8 mouse cellular contexts compared by ENCODE assay signal in the genomic region with DNA sequence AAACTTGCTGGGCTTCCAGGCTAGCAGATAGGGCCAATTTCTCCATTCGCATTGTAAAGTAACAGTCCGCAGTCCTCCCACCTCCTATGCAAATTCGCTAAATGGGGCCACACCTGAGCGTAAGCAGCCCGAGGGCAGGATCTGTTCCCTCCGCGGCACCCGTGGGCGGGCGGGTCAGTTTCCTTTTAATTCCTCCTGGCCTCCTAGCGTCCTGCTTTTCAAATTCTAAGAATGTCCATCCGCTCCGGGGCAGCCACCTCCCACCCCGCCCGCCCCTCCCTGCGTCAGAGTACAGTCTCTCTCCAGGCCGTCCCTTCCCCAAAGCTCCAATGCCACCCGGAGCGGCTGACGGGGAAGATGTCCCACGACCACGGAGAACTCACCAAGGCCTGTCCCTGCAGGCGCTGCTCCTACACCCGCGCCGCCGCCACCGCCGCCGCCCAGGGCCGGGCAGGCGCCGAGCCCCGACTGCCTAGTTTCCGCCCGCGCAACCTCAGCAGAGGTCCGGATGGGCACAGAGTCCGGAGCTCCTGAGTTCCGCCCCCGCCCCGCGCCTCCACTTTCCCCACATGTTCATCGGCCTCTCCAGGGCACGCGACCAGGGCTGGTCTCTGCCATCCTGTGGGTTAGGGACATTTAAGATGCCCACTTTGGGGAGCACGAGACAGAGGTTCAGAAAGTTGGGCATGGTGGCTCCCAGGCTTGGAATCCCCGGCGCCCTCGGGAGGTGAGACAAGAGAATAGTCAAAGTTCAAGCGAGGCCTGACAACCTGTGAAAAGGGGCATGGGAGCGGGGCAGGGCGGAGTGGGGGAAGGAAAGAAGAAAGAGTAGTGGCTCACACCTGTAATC. TPM values are rescaled to one million over a fixed set of nuclear protein-coding genes. Genes with fewer than 3 reads are reported as not detected.
DNase-seq lines count a peak whose midpoint lies in the region; ATAC-seq and TF ChIP-seq lines count a peak whose summit lies in the region.

No protein-coding gene starts in this region.

- H3K4me2 ChIP-seq in forebrain, embryonic 16.5 days (ENCODE audit: low read length) = peak overlapping the region; percentile 87

- peak overlapping the region; percentile 48; the same call in 1 of the 2 replicates for H3K27ac ChIP-seq in forebrain, embryonic 16.5 days (ENCODE audit: low read length)

- WGBS in forebrain, embryonic 16.5 days = under 1% methylated on average over 52 of the region's 53 CpGs

- no peaks in the 10 kb centered on the region for H3K9me3 ChIP-seq in G1E (replicated peaks)
- H3K9me3 ChIP-seq in forebrain, embryonic 16.5 days (ENCODE audit: control insufficient read depth, low read length) = no peaks in the 10 kb centered on the region

- peaks cover 59% of the 10 kb centered on the region for H3K4me1 ChIP-seq in G1E (ENCODE audit: insufficient read depth, low read depth, low read length)
- peaks cover 24% of the 10 kb centered on the region for H3K4me1 ChIP-seq in forebrain, embryonic 16.5 days (replicated peaks; ENCODE audit: control insufficient read depth, insufficient read depth, low read length)

- H3K36me3 ChIP-seq in G1E (replicated peaks) = peaks cover 35% of the 10 kb centered on the region
- H3K36me3 ChIP-seq in forebrain, embryonic 16.5 days (ENCODE audit: control insufficient read depth, insufficient read depth) = no peaks in the 10 kb centered on the region

- no peak for TF ChIP-seq CTCF in G1E (IDR thresholded peaks at IDR 0.05; ENCODE audit: low read depth, low read length)

- H3K9ac ChIP-seq in forebrain, embryonic 16.5 days (replicated peaks; ENCODE audit: low read depth, low read length) = peak overlapping the region; percentile 76

- DNase-seq in G1E (ENCODE audit: low spot score) = peak; percentile 74
- DNase-seq in cerebellum, adult 18-20 months = peak; percentile 75 to 84
- peak; percentile 77 to 83 for DNase-seq in layer of hippocampus, postnatal 10 days (ENCODE audit: low spot score in 2 of 2)
- DNase-seq in lung, postnatal 10 days = peak; percentile 90
- peak; percentile 77 for DNase-seq in ovary, postnatal 14 days (ENCODE audit: low spot score)
- peak; percentile 88 for DNase-seq in thymus, postnatal 14 days

- peaks cover 7% of the 10 kb centered on the region for H3K27me3 ChIP-seq in G1E (ENCODE audit: insufficient read depth, low read length)
- peaks cover 16% of the 10 kb centered on the region for H3K27me3 ChIP-seq in forebrain, embryonic 16.5 days (replicated peaks; ENCODE audit: control insufficient read depth, insufficient read depth, low read length)

- peak; percentile 26 for ATAC-seq in G1E (ENCODE audit: extremely low read depth, insufficient number of reproducible peaks, low FRiP score, poor library complexity, severe bottlenecking)
- peak; percentile 91 for ATAC-seq in forebrain, embryonic 16.5 days
- peak; percentile 52 to 70 for ATAC-seq in hematopoietic stem cell, adult 5-6 weeks (replicated peaks in 1 of 2; ENCODE audit: insufficient read depth in 1 of 2, low FRiP score in 2 of 2, low TSS enrichment in 1 of 2, low read depth in 1 of 2, poor library complexity in 2 of 2, severe bottlenecking in 2 of 2)

- peak overlapping the region; percentile 85 for H3K4me3 ChIP-seq in G1E (ENCODE audit: low read depth, low read length)
- H3K4me3 ChIP-seq in forebrain, embryonic 16.5 days (replicated peaks; ENCODE audit: low read length) = peak overlapping the region; percentile 69

RNA-seq across cellular contexts. Expression of gene Zfp296, which starts 3.9 kb away (rescaled TPM):
- total RNA-seq in G1E (2014; fragmentation: Nextera tagmentation) = 0.53 and 0.97 TPM in 2 replicates
- total RNA-seq in G1E (2017) = 0.81 and 0.82 TPM in 2 replicates
- polyA plus RNA-seq in G1E (2012) = 3.4 TPM in 2 replicates
- 0.26 TPM in 1 of 2 replicates, not detected in the other for polyA plus RNA-seq in forebrain, embryonic 16.5 days (2015; fragmentation: Nextera tagmentation; extraction: Ambion mirVana)
- 5.3 and 5.9 TPM in 2 replicates for total RNA-seq in hematopoietic stem cell, adult 5-6 weeks (2017)
- not detected for total RNA-seq in layer of hippocampus, postnatal 10 days (2021)

RNA-seq across cellular contexts. Expression of gene Gemin7, which starts 4.2 kb away (rescaled TPM):
- total RNA-seq in G1E (2014; fragmentation: Nextera tagmentation) (50.8 and 51.2 TPM in 2 replicates), G1E (2017) (25.8 and 31.3 TPM in 2 replicates)
- 52.7 and 55.4 TPM in 2 replicates for polyA plus RNA-seq in G1E (2012)
- polyA plus RNA-seq in forebrain, embryonic 16.5 days (2015; fragmentation: Nextera tagmentation; extraction: Ambion mirVana) = 120 and 124 TPM in 2 replicates
- total RNA-seq in hematopoietic stem cell, adult 5-6 weeks (2017) = 35.4 and 44.9 TPM in 2 replicates
- 10 to 100 TPM; 41.3 to 42.5 TPM for total RNA-seq in layer of hippocampus, postnatal 10 days (2021)

RNA-seq across cellular contexts. Expression of gene Ppp1r37, which starts 10.3 kb away (rescaled TPM):
- 22.4 and 23.0 TPM in 2 replicates for total RNA-seq in G1E (2014; fragmentation: Nextera tagmentation)
- total RNA-seq in G1E (2017) = 10.9 and 13.1 TPM in 2 replicates
- 68.4 and 71.2 TPM in 2 replicates for polyA plus RNA-seq in G1E (2012)
- polyA plus RNA-seq in forebrain, embryonic 16.5 days (2015; fragmentation: Nextera tagmentation; extraction: Ambion mirVana) = 31.9 and 38.8 TPM in 2 replicates
- 12.2 and 16.3 TPM in 2 replicates for total RNA-seq in hematopoietic stem cell, adult 5-6 weeks (2017)
- total RNA-seq in layer of hippocampus, postnatal 10 days (2021) = 10 to 100 TPM; 82.0 to 83.6 TPM

RNA-seq across cellular contexts. Expression of gene Clasrp, which starts 31.1 kb away (rescaled TPM):
- total RNA-seq in G1E (2014; fragmentation: Nextera tagmentation) (25.8 and 41.4 TPM in 2 replicates), G1E (2017) (34.2 and 35.1 TPM in 2 replicates)
- polyA plus RNA-seq in G1E (2012) = 153 and 172 TPM in 2 replicates
- 57.2 and 57.6 TPM in 2 replicates for polyA plus RNA-seq in forebrain, embryonic 16.5 days (2015; fragmentation: Nextera tagmentation; extraction: Ambion mirVana)
- total RNA-seq in hematopoietic stem cell, adult 5-6 weeks (2017) = 40.1 and 51.3 TPM in 2 replicates
- total RNA-seq in layer of hippocampus, postnatal 10 days (2021) = 10 to 100 TPM; 86.8 to 98.8 TPM

RNA-seq across cellular contexts. Expression of gene Nkpd1, which starts 55.5 kb away (rescaled TPM):
- total RNA-seq in G1E (2014; fragmentation: Nextera tagmentation) (0.53 and 0.92 TPM in 2 replicates), G1E (2017) (0.22 and 0.41 TPM in 2 replicates)
- 0.55 TPM in 2 replicates for polyA plus RNA-seq in G1E (2012)
- polyA plus RNA-seq in forebrain, embryonic 16.5 days (2015; fragmentation: Nextera tagmentation; extraction: Ambion mirVana) = 0.81 and 0.90 TPM in 2 replicates
- 0.44 TPM in 1 of 2 replicates, not detected in the other for total RNA-seq in hematopoietic stem cell, adult 5-6 weeks (2017)
- total RNA-seq in layer of hippocampus, postnatal 10 days (2021) = 1 to 10 TPM in 1 of 2 experiments, under 1 TPM in 1; 0.94 to 1.0 TPM

Comparison
In these comparisons a context has a peak if more than half of its experiments do, and no peak if none do; other contexts are left out.
1. Peak in every context shown above with its lines: DNase-seq, ATAC-seq, H3K4me3 ChIP-seq and H3K27ac ChIP-seq.
2. ATAC-seq: peak in every context shown above with its lines; median percentile 91 in forebrain, embryonic 16.5 days; 61 in hematopoietic stem cell, adult 5-6 weeks; 26 in G1E.